Mouse (Mus musculus): ENCODE measurements around the gene Trmt44.

DNA sequence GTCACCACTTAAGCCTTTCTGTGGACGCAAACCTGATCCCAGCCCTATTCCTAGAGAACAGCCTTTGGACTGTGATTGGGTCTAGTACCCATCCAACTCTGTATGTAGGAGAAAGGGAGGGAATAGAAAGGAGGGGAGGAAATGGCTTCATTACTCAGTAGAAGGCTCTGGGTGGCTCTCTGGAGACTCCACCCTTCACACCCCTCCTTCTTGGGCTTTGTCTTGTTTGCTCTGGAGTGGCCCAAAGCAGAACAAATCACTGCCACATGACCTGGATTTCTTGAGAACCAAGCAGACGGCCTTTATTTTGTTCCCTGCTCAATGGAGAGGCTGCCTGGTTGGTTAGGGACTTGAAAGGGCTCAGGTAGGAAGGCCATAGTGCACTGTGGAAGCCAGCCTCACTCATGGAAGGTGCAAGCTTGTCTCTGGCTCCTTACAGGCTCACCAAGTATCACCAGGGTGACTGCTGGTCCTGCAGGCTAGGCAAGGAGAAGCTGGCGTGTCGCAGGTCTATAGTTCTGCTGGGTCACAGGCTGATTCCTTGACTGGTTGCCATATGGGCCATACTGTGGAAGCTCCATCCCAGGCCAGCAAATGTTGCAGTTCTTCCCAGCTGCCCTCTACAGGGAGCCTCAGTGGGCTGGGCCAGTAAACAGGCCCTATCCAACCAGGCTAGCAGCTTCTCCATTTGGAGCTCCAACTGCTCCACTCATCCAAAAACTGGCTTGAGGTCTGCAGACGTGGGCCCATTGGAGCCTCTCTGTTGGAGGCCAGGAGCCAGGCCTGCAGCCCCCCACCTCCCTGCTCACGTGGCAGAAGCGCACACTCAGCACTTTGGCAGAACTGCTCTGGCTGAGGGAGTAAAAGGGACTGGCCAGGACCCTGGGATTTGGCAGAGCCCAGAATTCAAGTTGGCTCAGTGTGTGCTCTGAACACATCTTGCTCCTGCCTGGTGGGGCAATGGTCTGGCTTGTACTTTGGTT is 22.7 kb downstream of the Trmt44 start:
- TF ChIP-seq POLR2A (IDR thresholded peaks at IDR 0.05; ENCODE audit: borderline replicate concordance, extremely low read depth, low read depth, low read length) (no peak), CTCF (IDR thresholded peaks at IDR 0.05; ENCODE audit: insufficient read depth, low read length) (no peak)

Measured in lung, adult 2 months (tissue).